Mouse (Mus musculus) cerebellum, adult 8-10 months (tissue): ENCODE data around the gene Sept7.
"Not testable (repeated sequence)": the region's sequence is repeated elsewhere in the genome, so short reads cannot be mapped to it uniquely, and the experiment has no call there.

Experiments
- DNase-seq: peaks from one replicate; pipeline ENCODE4 v3.0.0; 2022

Gene Sept7

GRCm38 (mm10) chr9:25252283-25252726 is at the start of gene Sept7:
Sept7 (plus strand) TSS chr9:25252439.
- DNase-seq, result peak; percentile 99

DNA sequence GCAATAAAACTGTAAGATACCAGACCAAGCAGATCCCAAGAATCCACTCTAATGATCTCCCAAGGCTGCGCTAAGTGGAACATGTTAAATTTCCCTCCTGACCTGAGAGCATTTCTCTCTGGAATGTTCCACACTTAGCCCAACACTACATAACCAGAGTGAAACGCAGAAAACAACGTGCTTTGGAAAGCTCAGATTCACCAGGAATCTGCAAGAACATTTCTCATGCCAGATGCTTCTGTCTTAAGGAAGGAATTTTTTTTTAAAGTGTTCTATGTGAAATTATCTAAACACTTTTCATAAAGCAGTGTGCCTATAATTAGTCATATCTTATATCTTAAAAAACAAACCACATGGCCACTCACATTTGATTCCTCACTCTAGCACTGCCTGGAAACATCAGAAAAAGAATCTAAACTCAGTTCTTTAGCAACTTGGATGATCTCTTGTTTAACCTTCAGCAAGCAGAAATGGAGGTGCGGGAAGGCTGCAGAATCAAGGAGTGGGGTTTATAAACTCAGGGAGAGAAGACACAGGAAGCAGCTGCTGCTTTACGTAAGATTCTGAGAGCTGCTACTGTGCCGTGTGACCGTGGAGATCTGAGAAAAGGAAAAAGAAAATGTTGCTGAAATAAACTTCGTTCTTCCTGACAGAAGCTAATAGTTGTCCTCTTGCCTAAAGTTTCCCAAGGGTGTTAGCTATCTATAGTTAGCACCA is 44.0 kb upstream of the Sept7 start:
- no peak for DNase-seq

DNA sequence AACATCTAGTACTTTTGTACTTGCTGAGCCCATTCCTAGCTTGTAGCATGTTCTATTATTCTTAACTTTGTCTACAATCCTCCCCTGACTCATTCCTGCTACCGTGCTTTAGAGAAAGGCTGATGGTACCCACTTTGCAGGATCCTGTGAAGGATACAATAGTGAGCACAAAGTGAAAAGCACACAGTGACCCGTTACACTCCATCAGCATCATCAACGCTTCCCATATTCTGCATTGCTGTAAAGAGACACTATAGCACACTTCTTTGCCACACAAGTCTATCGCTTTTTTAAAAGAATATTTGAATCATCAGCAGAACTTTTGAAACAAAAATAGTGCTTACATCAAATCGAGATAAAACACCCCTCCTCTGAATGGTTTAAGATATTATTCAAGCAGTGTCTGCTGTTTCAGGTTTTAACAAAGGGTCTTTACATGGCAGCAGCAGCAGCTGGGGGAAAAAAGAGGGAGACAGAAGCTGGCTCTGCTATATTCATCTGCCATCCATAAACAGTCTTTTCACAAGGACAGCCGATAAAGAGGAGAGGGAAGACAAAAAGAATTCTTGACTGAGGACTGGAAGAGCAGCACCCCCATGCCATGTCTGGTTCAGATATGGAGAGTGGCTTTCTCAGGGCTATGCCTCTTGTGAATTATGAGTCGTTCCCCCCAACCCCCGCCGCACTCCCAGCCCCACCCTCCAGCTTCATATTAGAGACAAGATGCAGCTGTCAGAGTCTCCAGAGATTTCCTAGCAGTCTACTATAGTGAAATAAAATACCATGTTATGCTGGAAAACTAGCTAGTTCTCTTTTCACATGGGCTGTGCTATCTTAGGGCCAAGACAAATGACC is 39.7 kb upstream of the Sept7 start:
- no peak for DNase-seq

- no peak for DNase-seq
Observed at GRCm38 (mm10) chr9:25213164-25213557, 39.1 kb upstream of the Sept7 start.

GRCm38 (mm10) chr9:25215411-25215810 is 36.8 kb upstream of the Sept7 start:
- no peak for DNase-seq

DNA sequence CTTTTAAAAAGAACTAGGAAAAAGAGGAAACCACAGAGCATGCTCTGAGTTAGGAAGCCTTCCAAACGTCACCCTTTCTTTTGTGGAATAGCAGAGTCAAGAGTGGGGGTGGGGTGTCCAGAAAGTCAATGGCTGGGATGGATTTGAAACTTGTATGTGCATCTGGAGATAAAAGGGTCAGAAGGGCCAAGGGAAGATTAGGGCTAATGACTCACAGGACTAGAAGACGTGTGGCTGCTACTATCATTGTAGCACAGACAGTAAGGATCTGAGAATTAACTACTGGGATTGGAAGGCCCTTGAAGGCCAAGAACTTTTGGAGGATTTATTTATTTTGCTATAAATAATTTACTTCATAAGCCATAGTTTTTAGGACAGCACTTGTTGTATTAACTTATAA is 36.0 kb upstream of the Sept7 start:
- no peak for DNase-seq

- DNase-seq, result no peak
Observed at GRCm38 (mm10) chr9:25218954-25219353, 33.3 kb upstream of the Sept7 start.

GRCm38 (mm10) chr9:25219882-25220281 is 32.4 kb upstream of the Sept7 start:
- DNase-seq, result no peak

GRCm38 (mm10) chr9:25224959-25225358 is 27.3 kb upstream of the Sept7 start:
- no peak for DNase-seq

DNA sequence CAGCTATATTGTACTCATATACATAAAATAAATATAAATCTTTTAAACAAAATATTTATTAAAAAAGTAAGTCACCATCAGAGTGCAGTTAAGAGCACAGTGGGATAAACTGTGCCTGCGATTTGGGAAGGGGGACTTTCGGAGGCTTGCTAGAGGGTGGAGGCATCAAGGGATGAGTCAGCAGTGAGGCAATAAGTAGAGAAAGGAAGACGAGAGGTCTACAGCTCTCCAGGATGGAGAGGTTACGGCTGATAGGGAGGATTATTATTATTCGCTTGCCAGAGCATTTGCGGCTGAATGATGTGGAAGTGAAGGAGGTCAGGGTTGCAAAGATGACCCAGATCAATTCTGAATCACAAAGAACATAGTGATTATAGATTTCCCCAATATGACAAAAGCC is 22.5 kb upstream of the Sept7 start:
- DNase-seq, result no peak

DNA sequence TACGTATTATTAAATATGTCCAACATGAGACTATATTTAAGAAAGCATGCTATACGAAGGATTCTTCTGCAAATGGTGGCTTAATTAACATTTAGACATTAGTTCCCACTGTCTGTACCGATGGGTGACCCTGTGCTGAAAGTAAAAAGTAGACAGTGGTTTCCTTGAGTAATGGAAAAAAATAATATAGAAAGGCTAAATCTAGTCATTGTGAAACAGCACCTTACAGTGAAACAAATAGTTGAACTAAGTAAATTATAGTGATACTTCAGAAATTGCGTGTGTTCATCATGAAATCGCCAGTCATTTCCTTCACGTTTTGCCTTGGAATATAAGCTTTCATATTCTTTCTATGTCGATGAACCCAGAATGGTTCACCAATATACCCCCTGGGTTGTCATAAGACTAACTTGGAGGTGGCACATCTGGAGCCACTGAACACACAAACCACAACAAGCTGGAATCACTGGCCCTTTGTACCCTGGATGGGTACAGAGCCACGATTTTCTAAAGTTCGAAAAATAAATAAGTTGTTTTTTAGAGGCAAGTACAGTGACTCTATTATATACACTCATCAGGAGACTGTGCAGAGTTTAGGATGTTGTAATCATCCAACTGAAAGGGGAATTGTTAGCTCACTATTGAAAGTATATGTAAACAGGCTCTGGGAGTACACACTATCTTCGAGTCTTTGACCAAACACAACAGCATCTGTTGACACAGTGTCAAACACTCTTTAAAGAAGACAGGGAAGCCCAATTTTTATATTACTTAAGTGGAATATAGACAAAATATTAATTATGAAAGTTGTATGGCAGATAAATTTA is 21.8 kb upstream of the Sept7 start:
- DNase-seq, result no peak

- DNase-seq, result no peak
Observed at GRCm38 (mm10) chr9:25241065-25241464, 11.2 kb upstream of the Sept7 start.

DNA sequence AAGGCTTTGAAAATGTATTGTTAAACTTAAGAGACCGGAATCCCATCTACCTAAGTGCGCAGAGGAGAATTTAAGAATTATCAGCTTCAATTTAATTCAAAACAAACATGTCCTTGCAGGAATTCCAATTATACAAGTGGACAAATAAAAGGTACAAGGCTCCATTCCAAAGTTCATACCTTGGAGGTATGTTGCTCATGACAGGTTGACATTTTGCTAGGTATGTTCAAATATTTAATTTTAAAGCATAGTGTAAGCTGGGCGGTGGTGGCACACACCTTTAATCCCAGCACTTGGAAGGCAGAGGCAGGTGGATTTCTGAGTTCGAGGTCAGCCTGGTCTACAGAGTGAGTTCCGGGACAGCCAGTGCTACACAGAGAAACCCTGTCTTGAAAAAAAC is 10.5 kb upstream of the Sept7 start:
- DNase-seq, result not testable (repeated sequence)

DNA sequence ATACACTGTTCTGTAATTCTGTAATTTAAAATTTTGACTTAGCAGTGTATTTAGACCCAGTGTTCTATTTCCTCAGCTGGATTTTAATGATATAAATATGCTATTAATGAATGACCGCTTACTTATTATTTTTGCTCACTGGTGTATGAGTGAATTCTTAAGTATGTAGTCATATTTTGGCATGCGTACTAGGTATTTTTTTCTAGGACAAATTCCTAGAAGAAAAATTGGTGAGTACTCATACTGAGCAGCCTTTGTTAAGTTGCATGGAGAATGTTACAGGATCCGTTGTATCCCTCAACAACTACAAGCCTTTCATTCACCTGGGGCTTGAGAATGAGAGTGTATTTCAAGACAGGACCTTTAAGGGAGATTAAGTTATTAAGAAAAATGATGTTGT is 10.0 kb upstream of the Sept7 start:
- no peak for DNase-seq

DNA sequence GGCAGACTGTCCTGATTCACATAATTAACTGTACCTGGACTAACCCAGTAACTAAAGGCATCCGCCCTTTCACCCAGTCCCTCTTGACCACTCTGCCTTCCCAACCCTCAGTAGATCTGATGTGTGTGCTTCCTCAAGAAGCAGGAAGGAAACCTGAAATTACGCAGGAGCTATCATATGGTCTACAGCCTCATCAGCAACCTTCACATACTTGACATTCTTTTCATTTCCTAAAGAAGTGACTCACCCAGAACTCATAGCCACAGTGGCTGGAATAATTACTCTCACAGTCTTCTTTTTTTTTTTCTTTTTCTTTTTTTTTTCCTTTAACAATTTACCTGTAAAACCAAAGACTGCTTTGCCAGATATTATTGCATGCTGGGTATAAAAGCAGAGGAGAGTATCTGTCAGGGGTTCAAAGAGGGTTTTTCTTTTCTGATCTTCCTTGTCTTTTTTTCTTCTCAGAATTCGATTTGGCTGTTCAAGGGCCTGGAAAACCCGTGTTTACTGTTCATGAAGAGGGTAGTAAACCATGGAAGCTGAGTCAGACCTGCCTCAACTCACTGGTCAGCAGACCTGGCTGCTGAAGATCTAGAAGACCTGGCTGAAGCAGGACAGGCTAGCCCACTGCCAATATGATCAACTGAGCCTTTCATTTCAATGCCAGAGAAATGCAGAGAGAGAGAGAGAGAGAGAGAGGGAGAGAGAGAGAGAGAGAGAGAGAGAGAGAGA is 8.1 kb upstream of the Sept7 start:
- no peak for DNase-seq

DNA sequence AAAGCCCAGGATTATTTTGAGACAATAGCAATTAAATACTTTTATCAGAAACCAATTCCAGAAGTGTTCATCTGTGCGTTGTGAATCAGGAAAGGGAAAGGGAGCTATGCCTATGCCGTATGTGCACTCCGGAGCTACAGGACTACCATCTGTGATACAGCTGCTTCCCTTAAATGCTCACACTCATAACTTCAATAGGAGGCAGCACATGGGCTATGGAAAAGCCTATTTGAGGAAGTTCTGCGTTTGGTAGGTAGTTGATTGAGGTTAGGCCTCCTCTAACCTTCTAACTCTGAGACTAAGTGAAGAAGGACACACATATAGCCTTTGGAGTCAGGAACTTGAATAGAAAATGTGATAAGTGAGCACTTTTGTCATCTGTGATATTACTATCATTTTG is 7.1 kb upstream of the Sept7 start:
- no peak for DNase-seq

DNA sequence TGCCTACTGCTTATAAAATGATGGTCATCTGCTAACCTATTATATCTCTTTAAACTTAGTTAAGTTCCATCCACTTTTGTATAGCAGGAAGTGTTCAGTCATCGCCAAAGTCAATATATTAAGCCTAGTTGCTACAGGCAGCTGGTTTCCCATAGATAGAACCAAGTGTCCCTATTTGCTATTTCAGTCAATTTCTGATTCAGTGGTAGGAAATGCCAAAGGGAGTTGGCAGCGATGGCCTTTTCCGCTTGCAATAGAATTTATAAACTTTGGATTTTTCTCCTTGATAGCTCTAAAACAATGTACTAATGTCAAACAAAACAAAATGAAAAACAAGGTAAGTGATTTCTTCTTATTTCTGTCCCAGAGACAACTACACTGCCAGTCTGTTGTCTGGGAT is 5.7 kb upstream of the Sept7 start:
- DNase-seq, result no peak

- no peak for DNase-seq
Observed at GRCm38 (mm10) chr9:25251174-25251573, 1.1 kb upstream of the Sept7 start.

GRCm38 (mm10) chr9:25251611-25252282 is 492 bp upstream of the Sept7 start:
- peak; percentile 95 for DNase-seq

DNA sequence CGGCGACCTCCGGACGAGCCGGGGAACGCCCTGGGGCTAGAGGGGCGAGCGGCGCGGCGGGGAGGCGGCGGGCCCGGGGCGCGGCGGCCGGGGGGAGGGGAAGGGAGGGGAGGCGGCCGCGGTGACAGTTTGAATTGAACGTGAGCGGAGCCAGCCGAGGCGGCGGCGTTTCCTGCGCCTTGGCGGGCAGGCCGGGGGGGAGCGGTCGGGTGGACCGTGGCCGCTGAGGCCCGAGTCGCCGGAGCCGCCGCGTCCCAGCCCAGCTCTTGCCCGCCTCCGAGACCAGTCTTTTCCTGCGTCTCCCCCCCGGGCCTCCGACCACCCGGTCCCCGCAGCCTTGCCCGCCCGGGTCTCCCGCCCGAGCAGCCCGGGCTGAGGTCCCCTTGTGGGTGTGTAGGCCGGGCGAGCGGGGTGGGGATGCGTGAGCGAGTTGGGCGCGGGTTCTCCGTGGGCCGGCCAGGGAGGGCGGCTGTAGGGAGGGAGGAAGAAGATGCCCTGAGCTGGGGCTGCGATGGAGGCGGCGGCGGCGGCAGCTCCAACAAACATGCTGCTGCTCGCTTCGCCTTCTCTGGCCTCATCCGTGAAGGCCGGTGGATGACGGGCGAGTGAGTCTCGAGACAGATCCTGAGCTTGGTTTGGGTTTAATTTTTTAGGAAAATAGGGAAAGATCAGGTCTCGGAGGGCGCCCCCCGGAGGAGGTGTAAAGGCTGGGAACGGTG is 679 bp downstream of the Sept7 start:
- peak; percentile 68 for DNase-seq

DNA sequence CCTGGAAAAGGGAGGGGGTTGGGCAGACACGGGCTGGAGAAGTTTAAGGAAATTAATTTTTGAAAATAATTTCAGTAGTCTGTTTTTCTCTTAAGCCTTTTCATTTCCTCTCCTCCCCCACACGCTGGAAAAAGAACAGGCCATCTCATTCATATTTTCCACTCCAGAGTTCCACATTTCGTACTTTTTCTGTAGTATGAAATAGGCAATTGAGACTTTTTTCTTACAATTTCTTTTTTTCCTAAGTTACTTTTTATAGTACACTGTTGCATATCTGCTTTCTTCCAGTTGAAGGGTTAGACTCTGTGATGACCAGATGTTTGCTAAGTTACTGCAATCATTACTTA is 1.2 kb downstream of the Sept7 start:
- no peak for DNase-seq

- no peak for DNase-seq
Observed at GRCm38 (mm10) chr9:25260411-25260810, 8.2 kb downstream of the Sept7 start.
